In genomic region chr2:122317384-122317783, GRCm38 (mm10) we compare ENCODE assay signal across 18 mouse cellular contexts. TPM values are rescaled to one million over a fixed set of nuclear protein-coding genes. Genes with fewer than 3 reads are reported as not detected.
"Had no signal": no experiment of that assay in that cellular context is flagged by ENCODE, and none has a peak within 500 bp of the region (broad histone marks: within the 10 kb centered on the region; RNA-seq: fewer than 3 reads in every experiment).

No protein-coding gene starts in this region.

- DNase-seq: gastrocnemius, postnatal 14 days; heart, adult 2 months; heart, postnatal 10 days; heart, postnatal 4 days; kidney, adult 18-20 months; kidney, adult 8-10 months; kidney, postnatal 10 days; kidney, postnatal 25 days; kidney, postnatal 4 days; liver; liver, embryonic 13.5 days had no signal

RNA-seq across cellular contexts. Expression of gene Duox1, which starts 1.9 kb away (rescaled TPM):
- total RNA-seq: granulocyte monocyte progenitor cell, adult 5-6 weeks; heart, postnatal 4 days; layer of hippocampus, adult 2 months; layer of hippocampus, postnatal 25 days; left cerebral cortex, adult 2 months had no signal

RNA-seq across cellular contexts. Expression of gene Duoxa1, which starts 3.9 kb away (rescaled TPM):
- total RNA-seq: heart, postnatal 4 days; layer of hippocampus, adult 2 months; layer of hippocampus, postnatal 10 days; layer of hippocampus, postnatal 25 days; left cerebral cortex, adult 2 months; left cerebral cortex, postnatal 14 days; left cerebral cortex, postnatal 36 days had no signal

RNA-seq across cellular contexts. Expression of gene Duoxa2, which starts 18.7 kb away (rescaled TPM):
- total RNA-seq: gastrocnemius, postnatal 14 days; granulocyte monocyte progenitor cell, adult 5-6 weeks; heart, postnatal 10 days; layer of hippocampus, adult 2 months; layer of hippocampus, postnatal 25 days; left cerebral cortex, adult 2 months; left cerebral cortex, postnatal 14 days; left cerebral cortex, postnatal 36 days had no signal

RNA-seq across cellular contexts. Expression of gene Duox2, which starts 19.1 kb away (rescaled TPM):
- total RNA-seq: granulocyte monocyte progenitor cell, adult 5-6 weeks; left cerebral cortex, adult 2 months; left cerebral cortex, postnatal 36 days had no signal
